Mouse (Mus musculus): ENCODE results near the gene Mtus2. TPM values are rescaled to one million over a fixed set of nuclear protein-coding genes. Genes with fewer than 3 reads are reported as not detected.

Mtus2 gene
- total RNA-seq, 2 experiments from 2014 or later, result 0.09 TPM; not detected in 1

DNA sequence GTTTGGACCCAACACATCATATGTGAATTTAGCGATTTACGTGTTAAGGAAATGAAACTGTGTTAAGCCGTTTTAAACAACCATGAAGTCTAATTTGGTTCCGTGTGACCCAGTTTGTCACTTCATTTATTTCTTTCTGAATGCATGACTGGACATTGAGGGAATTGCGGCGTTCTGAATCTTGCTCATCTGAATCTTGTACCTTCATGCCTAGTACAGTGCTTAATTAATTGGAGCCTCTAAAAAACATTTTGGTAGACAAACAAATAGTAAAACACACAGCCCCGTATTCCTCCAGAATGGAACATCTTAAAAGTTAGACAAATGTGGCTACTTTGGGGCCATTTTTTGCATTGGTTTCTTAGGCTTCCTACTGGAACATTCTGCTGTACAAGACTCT lies 84.5 kb downstream of the Mtus2 start:
- no peak for DNase-seq (ENCODE audit: low spot score)

DNA sequence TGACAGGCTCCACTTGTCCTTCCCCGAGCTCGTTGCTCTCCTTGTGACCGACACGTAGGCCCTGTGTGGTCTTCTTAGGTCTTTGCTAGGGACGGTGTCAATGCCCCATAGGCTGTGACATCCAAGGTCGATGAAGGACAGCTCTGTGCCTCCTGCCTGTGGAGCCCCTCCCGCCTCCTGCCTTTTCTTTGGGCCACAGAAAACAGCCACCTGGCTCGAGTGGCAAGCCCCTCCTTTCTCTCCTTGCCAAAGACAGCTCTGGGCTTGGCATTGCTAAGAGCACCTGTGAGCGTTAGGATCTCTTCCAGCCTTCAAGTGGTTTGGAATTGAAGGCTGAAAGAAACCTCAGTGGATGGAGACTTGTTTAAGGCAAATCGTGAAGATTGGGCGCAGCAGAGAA lies 91.1 kb downstream of the Mtus2 start:
- DNase-seq (ENCODE audit: low spot score), result no peak

DNA sequence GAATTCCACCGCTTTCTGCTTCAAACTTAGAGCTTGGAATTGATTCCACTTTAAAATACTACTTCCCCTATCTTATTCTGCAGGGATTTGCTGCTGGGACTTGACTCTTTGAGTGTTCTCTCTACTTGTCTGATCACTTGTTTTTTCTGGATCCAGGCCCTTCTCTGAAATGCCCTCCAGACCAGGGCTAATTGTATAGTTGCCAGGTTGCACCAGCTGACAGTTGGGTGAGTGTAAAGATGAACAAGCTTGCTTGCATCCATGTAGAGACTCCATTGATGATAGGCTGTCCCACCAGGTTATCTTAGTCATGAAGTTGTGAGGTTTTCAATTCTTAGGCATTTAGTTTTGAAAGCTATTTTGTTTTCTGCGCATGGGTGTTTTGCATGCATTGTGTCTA lies 92.2 kb downstream of the Mtus2 start:
- DNase-seq (ENCODE audit: low spot score), result no peak

DNA sequence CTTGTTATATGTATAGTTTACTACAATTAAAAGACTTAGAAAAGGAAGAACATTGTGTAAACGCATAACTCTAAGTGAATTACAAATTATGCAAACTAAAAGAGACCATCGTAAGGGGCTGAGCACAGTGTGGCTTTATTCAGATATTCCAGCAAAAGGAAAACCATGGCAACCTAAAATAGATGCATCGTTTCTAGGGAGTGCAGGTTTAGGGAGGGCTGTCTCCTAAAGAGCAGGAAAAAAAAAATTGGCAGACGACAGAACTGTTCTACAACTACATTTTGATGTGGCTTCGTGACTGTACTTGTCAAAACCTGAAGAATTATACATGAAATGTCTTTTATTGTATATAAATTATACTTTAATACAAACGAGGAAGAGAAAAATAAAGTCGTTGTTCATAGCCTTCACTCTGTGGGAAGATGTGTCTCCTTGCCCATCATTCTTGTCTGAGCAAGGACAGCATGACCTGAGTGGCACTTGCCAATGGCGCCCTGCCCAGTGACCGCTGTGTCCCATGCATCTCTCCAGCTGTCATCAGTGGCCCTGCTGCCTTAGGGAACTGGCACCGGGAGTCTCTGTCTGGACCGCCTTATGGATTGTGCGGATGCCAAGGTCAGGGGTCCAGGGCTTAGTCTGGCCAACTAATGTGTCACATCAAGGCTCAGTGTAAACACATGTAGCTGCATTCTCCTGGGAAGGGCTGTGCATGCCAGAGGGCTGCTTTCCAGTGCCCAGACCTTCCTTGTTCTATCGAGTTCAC lies 95.9 kb downstream of the Mtus2 start:
- DNase-seq (ENCODE audit: low spot score), result no peak

DNA sequence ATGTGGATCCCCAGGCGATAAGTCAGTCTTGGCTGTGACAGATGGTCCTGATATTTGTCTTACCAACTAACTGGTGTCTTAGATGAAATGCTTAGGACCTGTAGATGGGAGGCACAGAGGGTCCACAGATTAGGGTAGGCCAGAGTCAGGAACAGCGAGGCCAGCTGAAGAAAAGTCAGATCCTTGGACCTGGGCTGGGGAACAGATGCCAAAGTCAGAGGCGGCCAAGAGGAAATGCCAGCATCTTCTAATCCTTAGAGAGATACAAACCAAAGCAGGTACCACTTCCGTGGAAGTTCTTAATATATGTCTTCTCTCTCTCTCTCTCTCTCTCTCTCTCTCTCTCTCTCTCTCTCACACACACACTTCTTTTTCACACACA lies 96.5 kb downstream of the Mtus2 start:
- no peak for DNase-seq (ENCODE audit: low spot score)

DNA sequence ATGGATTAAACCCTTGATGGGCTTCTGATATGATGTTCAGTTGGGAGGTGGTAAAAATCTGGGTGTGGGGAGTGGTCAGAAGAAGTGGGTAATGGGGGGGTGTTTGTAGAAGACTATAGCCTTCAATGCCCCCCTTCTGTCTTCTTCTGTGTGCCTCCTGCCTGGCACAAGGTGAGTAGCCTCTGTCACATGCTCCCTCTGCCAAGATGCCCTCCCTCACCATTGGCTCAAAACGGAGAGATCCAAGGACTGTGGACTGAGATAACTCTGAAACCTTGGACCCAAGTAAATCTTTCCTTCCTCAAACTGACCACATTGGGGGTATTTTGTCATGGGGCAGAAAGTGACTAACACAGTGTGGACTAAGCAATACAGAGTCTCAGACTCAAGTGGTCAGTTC lies 99.7 kb downstream of the Mtus2 start:
- DNase-seq (ENCODE audit: low spot score), result no peak

DNA sequence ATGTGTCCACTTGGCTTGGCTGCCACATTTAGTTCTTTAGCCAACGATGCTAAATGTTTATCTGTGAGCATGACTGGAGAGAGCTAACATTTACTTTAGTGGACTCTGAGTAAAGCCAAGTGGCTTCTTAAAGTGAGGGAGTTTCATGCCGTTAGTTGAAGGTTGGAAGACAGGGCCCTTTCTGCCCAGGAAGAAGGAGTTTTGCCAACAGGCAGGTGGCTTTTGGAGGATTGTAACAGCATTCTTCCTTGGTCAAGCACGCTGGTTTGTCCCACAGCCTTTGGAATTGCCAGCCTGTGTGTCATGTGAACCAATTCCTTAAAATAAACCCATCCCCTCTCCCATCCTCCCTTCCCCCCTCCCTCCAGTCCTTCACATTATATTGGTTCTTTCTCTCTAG lies 100.3 kb downstream of the Mtus2 start:
- DNase-seq (ENCODE audit: low spot score), result no peak

DNA sequence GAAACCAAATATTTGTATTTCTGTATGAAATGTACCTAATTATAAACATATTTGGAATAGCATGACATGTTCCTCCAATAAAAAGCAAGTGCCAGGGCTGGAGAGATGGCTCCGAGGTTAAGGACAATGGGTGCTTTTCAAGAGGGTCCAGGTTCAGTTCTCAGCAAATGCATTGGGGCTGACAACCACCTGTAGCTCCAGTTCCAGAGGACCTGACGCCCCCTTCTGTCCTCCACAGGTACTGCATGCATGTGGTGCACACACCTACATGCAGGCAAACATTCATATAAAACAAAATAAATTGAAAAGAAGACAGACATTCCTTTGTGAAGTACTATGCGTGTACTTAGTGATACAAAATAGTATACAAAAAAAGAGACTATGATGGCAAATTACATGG lies 102.2 kb downstream of the Mtus2 start:
- no peak for DNase-seq (ENCODE audit: low spot score)

DNA sequence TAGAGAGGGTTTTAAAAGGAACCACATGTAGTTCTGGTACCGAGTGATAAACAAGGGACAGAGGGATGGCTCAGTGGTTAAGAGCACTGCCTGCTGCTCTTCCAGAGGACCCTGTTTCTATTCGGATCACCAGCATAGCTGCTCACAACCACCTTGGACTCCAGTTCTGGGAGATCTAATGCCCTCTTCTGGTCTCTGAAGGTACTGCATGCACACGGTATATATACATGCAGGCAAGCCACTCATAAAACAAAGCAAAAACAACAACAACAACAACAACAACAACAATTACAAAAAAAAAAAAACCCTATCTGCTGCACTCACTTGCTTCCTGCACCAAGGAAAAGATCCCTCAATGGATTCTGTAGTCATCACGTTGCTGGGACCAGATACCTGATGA lies 104.7 kb downstream of the Mtus2 start:
- no peak for DNase-seq (ENCODE audit: low spot score)

DNA sequence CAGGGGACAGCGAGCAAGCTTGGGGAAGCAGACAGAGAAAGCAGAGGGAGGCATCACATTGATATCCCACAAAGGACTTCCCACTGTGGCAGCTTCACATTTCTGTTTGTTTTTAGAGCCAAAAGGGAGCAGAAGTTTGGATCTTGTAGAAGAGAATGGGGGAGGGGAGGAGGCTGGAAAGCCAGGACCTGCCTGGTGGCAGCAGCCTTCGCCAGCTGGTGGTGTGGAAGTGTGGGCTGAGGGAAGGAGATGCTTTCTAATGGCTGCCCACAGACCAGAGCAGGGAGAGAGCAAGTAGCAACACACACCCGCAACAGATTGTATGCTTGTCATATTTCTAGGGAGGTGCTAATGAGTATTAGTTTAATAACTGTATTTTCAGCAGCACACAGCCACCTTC lies 106.6 kb downstream of the Mtus2 start:
- no peak for DNase-seq (ENCODE audit: low spot score)

DNA sequence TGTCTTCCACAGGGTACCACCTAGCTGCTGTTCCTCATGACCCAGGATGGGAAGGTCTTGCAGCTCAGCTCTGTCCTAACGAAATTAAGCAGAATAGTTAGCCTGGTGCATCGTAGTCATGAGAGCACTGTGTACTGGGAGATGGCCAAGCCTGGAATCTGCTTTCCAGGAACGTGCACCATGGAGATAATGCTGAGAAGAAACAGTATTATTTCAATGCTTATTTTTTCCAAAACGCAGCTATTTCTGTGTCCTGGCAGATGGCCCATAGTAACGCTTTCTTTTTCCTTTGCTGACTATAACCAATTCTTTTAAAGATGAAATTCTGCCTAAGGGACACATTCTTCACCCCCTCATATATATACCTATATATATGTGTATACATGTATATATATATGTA lies 108.1 kb downstream of the Mtus2 start:
- no peak for DNase-seq (ENCODE audit: low spot score)

DNA sequence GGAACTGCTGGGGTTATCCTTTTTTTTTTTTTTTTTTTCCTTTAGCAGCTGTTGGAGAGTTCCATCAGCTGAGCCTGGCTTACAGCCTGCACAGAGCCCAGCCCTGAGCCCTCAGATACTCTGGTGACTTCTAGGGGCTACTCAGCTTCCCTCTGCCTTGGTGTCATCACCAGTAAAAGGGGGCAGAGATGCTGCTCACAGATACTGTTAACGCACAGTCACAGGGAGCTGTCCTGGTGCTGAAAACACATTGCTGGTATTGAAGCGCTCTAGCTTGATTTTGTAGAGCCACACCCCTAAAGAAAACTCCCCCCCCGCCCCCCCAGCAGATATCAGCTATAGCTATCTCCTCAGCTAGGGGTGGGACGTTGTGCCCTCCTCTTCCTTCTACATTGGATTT lies 112.8 kb downstream of the Mtus2 start:
- DNase-seq (ENCODE audit: low spot score), result no peak

DNA sequence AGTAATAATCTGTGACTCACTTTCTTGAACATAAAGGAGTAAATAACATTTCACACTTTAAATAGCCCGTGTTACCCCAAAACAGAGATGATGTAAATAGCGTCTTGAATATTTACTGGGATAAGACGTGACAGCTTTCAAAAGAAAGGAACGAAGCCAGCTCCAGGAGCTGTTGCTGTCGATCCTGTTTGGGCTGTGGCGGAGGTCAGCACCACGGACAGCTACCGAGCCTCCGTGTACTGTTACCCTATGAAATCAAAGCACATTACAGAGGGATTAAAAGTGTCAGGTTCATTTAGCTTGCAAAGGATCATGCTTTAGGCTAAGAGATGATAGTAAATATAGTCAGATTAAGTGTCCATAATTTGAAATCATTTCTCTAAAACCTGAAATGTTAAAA lies 114.7 kb downstream of the Mtus2 start:
- DNase-seq (ENCODE audit: low spot score), result no peak

DNA sequence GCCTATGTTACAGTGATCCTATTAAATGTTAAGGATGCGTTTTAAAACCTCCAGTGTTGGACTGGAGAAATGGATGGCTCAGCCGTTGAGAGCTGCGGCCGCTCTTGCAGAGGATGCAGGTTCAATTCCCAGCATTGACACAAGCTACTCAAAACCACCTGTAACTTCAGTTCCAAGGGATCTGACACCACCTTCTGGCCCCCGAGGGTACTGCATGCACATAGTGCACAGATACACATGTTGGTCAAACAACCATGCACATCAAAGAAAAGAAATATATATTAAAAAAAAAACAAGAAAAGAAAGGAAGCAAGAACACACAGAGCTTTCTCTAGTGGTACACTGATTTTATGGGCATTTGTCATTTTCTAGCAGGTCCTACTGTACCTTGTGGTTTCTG lies 116.3 kb downstream of the Mtus2 start:
- no peak for DNase-seq (ENCODE audit: low spot score)

DNA sequence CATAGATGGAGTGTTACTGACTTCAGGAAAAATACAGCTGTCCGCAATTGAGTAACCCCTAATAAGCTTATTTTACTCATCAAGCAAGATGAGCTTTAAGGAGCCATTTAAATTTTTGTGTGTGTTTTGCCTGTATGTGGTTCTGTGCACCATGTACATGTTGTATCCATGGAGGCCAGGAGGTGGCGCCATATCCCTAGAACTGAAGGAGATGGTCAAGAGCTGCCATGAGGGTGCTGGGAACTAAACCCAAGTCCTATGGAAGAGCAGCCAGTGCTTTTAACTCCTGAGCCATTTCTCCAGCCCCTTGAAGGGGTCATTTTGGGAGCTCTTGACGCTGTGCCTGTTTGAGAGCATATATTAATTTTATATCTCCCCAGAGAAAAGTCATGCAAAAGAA lies 122.6 kb downstream of the Mtus2 start:
- no peak for DNase-seq (ENCODE audit: low spot score)

DNA sequence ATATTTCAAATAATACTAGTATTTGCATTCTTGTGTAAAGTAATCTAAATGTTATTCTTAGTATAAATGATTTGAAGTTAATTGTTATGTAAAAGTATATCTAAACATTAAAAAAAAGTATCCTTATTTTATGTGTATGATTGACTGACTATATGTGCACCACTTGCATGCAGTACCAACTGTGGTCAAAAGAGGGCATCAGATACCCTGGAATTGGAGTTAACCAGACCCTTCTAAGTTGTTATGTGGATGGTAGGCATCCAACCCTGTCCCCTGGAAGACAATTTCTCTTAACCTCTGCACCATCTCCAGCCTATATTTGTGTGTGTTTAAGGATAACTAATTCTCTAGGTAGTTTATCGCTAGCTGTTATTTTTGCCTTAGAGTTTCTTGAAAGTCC lies 126.4 kb downstream of the Mtus2 start:
- DNase-seq (ENCODE audit: low spot score), result no peak

DNA sequence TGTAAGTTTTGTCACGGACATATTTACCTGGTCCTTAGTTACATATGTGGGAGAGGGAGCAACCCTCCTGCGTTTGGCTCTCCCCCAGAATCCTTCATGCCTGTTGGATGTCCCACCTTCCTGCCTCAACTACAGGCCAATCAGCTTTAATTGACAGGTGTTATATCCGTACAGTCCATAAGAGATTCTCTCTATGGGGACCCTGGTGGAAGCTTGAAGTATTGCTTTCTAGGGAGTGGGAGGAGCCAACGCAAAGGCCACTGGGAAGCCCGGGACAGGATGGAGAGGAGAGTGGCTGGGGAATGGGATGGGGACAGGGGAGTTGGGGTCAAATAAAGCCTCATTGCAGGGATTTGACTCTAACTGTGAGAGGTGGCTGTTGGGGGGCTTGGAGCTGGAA lies 127.6 kb downstream of the Mtus2 start:
- DNase-seq (ENCODE audit: low spot score), result no peak

DNA sequence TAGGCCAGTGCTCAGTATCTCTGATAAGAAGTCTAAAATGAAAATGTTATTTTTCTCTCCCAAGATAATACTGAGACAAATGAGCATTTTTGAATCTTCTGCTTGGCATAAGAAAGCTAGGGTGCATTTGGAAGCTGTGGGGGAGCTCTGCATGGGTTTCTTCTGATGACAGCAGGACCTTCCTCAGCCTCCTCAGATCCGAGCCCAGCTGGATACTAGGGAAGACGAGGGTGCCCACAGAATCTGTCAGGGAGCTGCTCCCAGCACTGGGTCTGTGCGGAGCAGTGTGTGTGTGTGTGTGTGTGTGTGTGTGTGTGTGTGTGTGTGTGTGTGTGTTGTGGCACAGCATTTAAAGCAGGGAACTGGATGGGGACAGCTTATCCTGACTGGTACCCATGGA lies 130.7 kb downstream of the Mtus2 start:
- no peak for DNase-seq (ENCODE audit: low spot score)

DNA sequence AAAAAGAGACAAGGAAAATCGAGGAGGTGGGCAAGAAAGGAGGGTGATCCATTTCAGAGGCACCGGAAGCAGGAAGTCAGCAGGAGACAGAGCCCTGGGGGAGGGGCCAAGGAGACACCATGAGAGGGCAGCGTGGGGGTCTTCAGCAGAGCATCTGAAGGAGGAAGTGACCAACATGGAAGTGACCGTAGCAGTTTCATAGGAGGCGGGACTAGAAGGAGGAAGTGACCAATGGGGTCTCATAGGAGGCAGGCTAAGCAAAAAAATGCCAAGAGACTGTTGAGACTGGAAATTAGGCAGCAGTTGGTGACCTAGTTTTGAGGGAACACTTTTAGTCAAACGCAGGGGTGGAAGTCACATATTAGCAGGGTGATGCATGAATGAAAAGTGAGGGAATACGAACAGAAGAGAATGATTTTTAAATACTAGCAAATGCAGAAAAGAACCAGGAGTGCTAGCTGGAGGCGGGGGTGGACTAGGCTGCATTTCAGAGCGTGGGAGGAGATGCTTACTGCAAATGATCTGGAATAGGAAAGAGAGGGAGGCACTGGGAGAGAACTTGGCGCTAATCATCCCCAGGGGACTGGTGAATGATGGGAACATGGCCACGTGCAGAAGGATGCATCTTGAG lies 133.2 kb downstream of the Mtus2 start:
- DNase-seq (ENCODE audit: low spot score), result peak; percentile 11

DNA sequence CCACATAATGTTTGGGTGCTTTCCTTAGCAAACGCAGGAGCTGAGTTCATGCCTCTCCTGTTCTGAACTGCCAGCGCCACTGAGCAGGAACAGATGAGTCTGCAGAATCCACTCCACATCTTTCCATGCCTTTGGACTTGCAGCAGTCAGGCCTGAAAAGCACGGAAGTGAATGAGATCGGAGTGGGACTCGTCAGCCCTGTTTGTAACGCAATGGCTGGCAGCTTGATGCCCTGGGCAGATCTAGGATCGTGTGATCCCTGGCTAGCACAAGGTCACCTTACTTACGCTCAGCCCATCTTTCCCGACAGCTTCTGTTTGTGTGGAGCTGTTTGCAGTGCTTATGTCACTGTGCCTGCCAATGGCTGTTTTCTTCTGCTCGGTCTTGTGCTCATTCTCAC lies 137.5 kb downstream of the Mtus2 start:
- DNase-seq (ENCODE audit: low spot score), result no peak

DNA sequence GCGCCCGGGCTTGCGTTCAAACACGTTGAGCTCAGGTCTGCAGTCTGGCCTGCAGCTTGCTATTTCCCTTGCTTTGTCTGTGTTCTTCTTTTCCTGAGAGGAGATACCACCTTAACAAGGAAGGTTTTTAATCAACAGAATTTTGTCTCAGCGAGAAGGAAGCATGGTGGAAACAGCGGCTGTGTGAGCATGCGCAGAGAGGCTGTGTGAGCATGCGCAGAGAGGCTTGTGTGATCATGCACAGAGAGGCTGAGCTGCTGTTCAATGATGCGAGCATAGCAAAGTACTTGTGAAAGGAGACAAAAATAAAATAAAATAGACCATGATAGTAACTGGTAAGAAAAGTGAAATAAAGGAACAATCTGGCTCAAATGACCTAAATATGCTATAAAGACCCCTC lies 142.2 kb downstream of the Mtus2 start:
- no peak for DNase-seq (ENCODE audit: low spot score)

DNA sequence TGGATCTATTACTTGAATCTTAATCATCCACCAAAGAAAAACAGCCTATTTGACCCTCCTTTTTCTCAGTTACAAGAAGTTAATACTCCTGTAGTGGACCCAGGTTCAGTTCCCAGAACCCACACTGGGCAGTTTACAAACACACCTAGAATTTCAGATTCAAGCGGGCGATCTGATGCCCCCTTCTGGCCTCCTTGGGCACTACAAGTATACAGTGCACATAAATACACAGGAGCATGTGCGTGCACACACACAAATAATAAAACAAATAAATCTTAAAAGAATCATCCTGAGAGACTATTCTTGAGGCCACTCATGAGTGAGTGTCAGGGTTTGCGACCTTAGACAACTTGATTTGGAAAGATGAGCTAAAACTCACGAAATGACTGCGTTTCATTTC lies 150.2 kb downstream of the Mtus2 start:
- no peak for DNase-seq (ENCODE audit: low spot score)

DNA sequence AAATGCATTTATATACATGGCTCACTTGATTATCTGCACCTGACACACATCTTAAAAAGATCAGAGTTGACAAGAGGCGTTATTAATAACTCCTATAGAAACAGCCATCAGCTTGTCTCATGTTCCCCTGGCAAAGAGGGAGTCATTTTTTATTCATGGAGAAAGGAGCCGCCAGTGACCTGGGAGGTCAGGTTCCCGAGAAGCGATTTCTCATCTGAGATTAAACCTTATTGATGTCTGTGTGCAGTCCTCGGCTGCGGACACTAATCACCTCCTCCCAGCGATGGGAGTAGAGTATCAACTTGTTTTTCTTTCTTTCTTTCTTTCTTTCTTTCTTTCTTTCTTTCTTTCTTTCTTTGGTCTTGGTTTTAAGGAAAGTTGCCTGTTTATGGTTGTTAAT lies 150.8 kb downstream of the Mtus2 start:
- DNase-seq (ENCODE audit: low spot score), result no peak

DNA sequence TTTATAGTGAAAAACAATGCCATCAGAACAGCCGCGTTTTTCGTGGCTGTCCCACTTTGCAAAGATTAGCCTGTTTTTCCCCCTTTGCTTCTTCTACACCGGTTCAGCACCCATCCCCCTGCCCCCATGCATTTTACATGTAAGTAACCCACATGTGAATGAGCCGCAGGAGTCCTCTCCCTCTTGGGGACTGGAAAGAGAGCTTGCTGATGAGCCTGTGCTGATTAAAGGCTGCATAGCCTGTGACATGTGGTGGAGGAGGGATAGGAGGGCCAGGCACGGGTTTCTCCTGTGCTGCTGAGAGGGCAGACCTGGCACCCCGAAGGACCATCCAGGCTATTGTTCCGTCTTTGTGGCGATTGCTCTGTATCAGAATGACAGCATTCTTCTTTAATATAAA lies 151.2 kb downstream of the Mtus2 start:
- no peak for DNase-seq (ENCODE audit: low spot score)
